Mouse (Mus musculus): ENCODE measurements around the gene Tmem256. TPM values are rescaled to one million over a fixed set of nuclear protein-coding genes. Genes with fewer than 3 reads are reported as not detected.
A peak's percentile ranks its signal among the peaks of the same experiment; 100 is the strongest.

Tmem256 gene
- polyA plus RNA-seq, 1 experiment from 2014 or later, result 333 TPM

GRCm38 (mm10) chr11:69818871-69819270, 19.4 kb upstream of the Tmem256 start:
- Histone ChIP-seq H3K9ac (replicated peaks) (no peak overlapping the region), H3K4me1 (no peaks in the 10 kb centered on the region), H3K4me2 (replicated peaks) (no peak overlapping the region), H3K27me3 (no peaks in the 10 kb centered on the region), H3K4me3 (no peak overlapping the region), H3K9me3 (no peaks in the 10 kb centered on the region), H3K36me3 (no peaks in the 10 kb centered on the region; the same call in 1 of the 2 replicates), H3K27ac (replicated peaks) (no peak overlapping the region)
- 93% methylated on average over 8 of the region's 8 CpGs for WGBS
- no peak for ATAC-seq (replicated peaks)

GRCm38 (mm10) chr11:69822080-69822479, 16.2 kb upstream of the Tmem256 start, which contains the start of gene Spem1:
Gene Spem1, minus strand, starts transcription at chr11:69822180.
- Histone ChIP-seq H3K36me3 (peaks cover 29% of the 10 kb centered on the region), H3K4me2 (replicated peaks) (no peak within 1 kb of the TSS), H3K9me3 (no peaks in the 10 kb centered on the region), H3K27me3 (no peaks in the 10 kb centered on the region), H3K27ac (replicated peaks) (no peak within 1 kb of the TSS), H3K9ac (replicated peaks) (no peak within 1 kb of the TSS), H3K4me3 (no peak within 1 kb of the TSS), H3K4me1 (no peaks in the 10 kb centered on the region)
- 86% methylated on average over 3 of the region's 3 CpGs for WGBS
- no peak for ATAC-seq (replicated peaks)

DNA sequence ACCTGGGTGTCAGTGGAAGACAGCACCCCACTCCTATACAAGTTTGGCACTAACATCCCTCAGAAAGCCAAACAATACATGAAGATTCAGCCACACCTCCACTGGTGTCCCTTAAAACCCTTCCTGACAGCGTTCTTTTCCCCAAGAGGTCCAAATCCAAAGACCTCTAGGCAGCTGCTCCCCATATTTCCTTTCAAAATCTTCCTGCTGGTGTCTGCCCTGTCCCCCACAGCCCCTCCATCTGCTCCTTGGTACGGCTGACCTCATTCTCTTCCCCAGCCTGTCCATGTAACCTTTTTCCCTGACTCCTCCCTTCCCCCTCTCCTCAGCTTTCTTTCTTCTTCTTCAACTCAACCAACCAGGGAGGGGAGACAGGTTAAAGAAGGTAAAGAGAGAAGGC, 14.9 kb upstream of the Tmem256 start:
- Histone ChIP-seq H3K4me3 (no peak overlapping the region), H3K27me3 (no peaks in the 10 kb centered on the region), H3K9ac (replicated peaks) (no peak overlapping the region), H3K4me2 (replicated peaks) (no peak overlapping the region), H3K9me3 (no peaks in the 10 kb centered on the region), H3K27ac (replicated peaks) (no peak overlapping the region), H3K36me3 (peaks cover 42% of the 10 kb centered on the region), H3K4me1 (no peaks in the 10 kb centered on the region)
- ATAC-seq (replicated peaks), result no peak
- WGBS, result 78% methylated on average over 2 of the region's 2 CpGs

DNA sequence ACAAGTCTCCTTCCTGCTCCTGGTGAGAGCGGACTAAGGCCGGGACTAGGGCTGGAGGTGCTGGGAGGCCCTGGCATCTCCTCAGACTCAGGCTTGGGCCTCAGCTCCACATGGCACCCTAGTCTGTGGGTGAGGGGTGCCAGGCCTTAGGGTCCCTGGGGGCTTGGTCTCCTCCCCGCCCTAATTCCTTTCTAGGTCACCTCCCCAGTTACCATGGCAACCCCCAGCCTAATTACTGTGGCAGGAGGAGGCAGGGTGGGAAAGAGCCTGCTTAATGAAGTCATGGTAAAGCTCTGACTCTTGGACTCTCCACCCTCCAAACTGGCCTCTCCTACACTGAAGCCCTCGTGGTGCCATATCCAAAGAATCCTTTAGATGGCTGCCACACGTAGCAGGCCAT, 9.5 kb upstream of the Tmem256 start:
- no peak for ATAC-seq (replicated peaks)
- H3K36me3 ChIP-seq, result peaks cover 68% of the 10 kb centered on the region
- H3K4me2 ChIP-seq (replicated peaks), result no peak overlapping the region
- no peaks in the 10 kb centered on the region for H3K9me3 ChIP-seq
- H3K27me3 ChIP-seq, result no peaks in the 10 kb centered on the region
- H3K27ac ChIP-seq (replicated peaks), result no peak overlapping the region
- WGBS, result 58% methylated on average over 5 of the region's 5 CpGs
- H3K4me3 ChIP-seq, result no peak overlapping the region
- peaks cover 15% of the 10 kb centered on the region for H3K4me1 ChIP-seq
- no peak overlapping the region for H3K9ac ChIP-seq (replicated peaks)

DNA sequence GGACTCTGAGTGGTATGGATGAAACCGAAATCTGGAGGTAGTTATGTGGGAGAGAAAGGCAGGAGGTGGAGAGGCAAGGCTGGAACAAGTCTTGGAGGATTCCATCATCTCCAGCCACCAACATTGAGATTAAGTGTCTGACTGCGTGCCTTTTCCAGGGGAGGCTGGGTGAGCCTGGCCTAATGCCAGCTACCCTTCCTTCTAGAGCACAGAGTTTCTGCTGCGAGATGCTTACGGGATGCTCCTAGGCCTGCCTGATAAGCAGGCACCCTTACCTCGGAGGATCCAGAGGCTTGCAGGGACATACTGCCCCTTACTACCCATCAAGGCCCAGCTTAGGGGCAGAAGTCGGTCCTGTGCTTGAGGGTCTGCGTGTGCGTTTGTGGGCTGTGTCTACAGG, 4.8 kb upstream of the Tmem256 start:
- WGBS, result 47% methylated on average over 8 of the region's 8 CpGs
- Histone ChIP-seq H3K27me3 (no peaks in the 10 kb centered on the region), H3K4me1 (peaks cover 42% of the 10 kb centered on the region), H3K27ac (replicated peaks) (peak overlapping the region; percentile 58), H3K36me3 (peaks cover 25% of the 10 kb centered on the region), H3K4me3 (peak overlapping the region; percentile 95), H3K4me2 (replicated peaks) (peak overlapping the region; percentile 96), H3K9me3 (no peaks in the 10 kb centered on the region), H3K9ac (replicated peaks) (peak overlapping the region; percentile 94)
- ATAC-seq (replicated peaks), result no peak

GRCm38 (mm10) chr11:69834001-69834549, 4.2 kb upstream of the Tmem256 start:
- H3K27ac ChIP-seq (replicated peaks), result peak overlapping the region; percentile 58
- no peak for ATAC-seq (replicated peaks)
- H3K4me3 ChIP-seq, result peak overlapping the region; percentile 95
- H3K27me3 ChIP-seq, result no peaks in the 10 kb centered on the region
- H3K4me2 ChIP-seq (replicated peaks), result peak overlapping the region; percentile 96
- H3K9me3 ChIP-seq, result no peaks in the 10 kb centered on the region
- H3K36me3 ChIP-seq, result peaks cover 22% of the 10 kb centered on the region
- peak overlapping the region; percentile 94 for H3K9ac ChIP-seq (replicated peaks)
- 4% methylated on average over 45 of the region's 48 CpGs for WGBS
- H3K4me1 ChIP-seq, result peaks cover 46% of the 10 kb centered on the region

GRCm38 (mm10) chr11:69835326-69835965, 2.9 kb upstream of the Tmem256 start:
- Histone ChIP-seq H3K27ac (replicated peaks) (peak overlapping the region; percentile 58), H3K4me3 (peak overlapping the region; percentile 95), H3K4me1 (peaks cover 52% of the 10 kb centered on the region), H3K9me3 (no peaks in the 10 kb centered on the region), H3K4me2 (replicated peaks) (peak overlapping the region; percentile 96), H3K36me3 (peaks cover 19% of the 10 kb centered on the region), H3K27me3 (no peaks in the 10 kb centered on the region), H3K9ac (replicated peaks) (peak overlapping the region; percentile 94)
- ATAC-seq (replicated peaks), result no peak
- WGBS, result 2% methylated on average over 9 of the region's 9 CpGs

- peak overlapping the region; percentile 98 for H3K27ac ChIP-seq (replicated peaks)
- no peak for ATAC-seq (replicated peaks)
- H3K4me1 ChIP-seq, result peaks cover 52% of the 10 kb centered on the region
- peak overlapping the region; percentile 94 for H3K9ac ChIP-seq (replicated peaks)
- H3K4me3 ChIP-seq, result peak overlapping the region; percentile 95
- WGBS, result 3% methylated on average over 4 of the region's 4 CpGs
- no peaks in the 10 kb centered on the region for H3K27me3 ChIP-seq
- peaks cover 19% of the 10 kb centered on the region for H3K36me3 ChIP-seq
- H3K4me2 ChIP-seq (replicated peaks), result peak overlapping the region; percentile 96
- no peaks in the 10 kb centered on the region for H3K9me3 ChIP-seq
Observed at GRCm38 (mm10) chr11:69835966-69836335, 2.4 kb upstream of the Tmem256 start.

- Histone ChIP-seq H3K27ac (replicated peaks) (peak overlapping the region; percentile 98), H3K4me1 (peaks cover 52% of the 10 kb centered on the region), H3K4me2 (replicated peaks) (peak overlapping the region; percentile 96), H3K36me3 (peaks cover 16% of the 10 kb centered on the region), H3K9ac (replicated peaks) (peak overlapping the region; percentile 94), H3K4me3 (peak overlapping the region; percentile 95), H3K9me3 (no peaks in the 10 kb centered on the region), H3K27me3 (no peaks in the 10 kb centered on the region)
- peak; percentile 12 for ATAC-seq (replicated peaks)
- under 1% methylated on average over 51 of the region's 52 CpGs for WGBS
Observed at GRCm38 (mm10) chr11:69836703-69837576, 1.4 kb upstream of the Tmem256 start.

DNA sequence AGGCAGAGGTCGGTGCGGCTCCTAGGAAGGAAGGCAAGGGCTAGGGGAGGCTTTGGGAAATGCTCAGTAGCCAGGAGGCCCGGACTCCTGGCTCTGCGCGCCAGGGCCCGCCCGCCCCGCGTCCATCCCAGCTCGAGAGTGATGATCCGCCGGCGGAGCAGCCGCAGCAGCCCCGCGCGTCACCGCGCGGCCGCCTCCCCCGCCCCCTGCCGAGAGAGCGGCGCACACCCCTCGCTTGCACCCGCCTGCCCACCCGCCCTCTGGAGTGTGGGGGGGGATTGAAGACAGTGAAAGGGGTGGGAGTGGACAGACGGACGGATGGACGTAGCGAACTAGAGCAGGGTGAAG, 736 bp upstream of the Tmem256 start, which contains the start of gene Nlgn2:
Gene Nlgn2, minus strand, starts transcription at position 181 of the 348 bp plus-strand sequence.
- no peaks in the 10 kb centered on the region for H3K27me3 ChIP-seq

GRCm38 (mm10) chr11:69838714-69839104, 395 bp downstream of the Tmem256 start:
- peak; percentile 20 for ATAC-seq (replicated peaks)
- WGBS, result under 1% methylated on average over 7 of the region's 7 CpGs
- H3K9me3 ChIP-seq, result no peaks in the 10 kb centered on the region
- peak overlapping the region; percentile 59 for H3K9ac ChIP-seq (replicated peaks)
- no peaks in the 10 kb centered on the region for H3K27me3 ChIP-seq
- peaks cover 39% of the 10 kb centered on the region for H3K4me1 ChIP-seq
- H3K36me3 ChIP-seq, result no peaks in the 10 kb centered on the region
- peak overlapping the region; percentile 98 for H3K27ac ChIP-seq (replicated peaks)
- H3K4me2 ChIP-seq (replicated peaks), result peak overlapping the region; percentile 96
- peak overlapping the region; percentile 95 for H3K4me3 ChIP-seq

More for the DNA sequence above, 736 bp upstream of the Tmem256 start, which contains the start of gene Nlgn2:
- ATAC-seq (replicated peaks), result peak; percentile 65
- peak within 1 kb of the TSS; percentile 98 for H3K27ac ChIP-seq (replicated peaks)
- H3K4me2 ChIP-seq (replicated peaks), result peak within 1 kb of the TSS; percentile 96
- H3K9ac ChIP-seq (replicated peaks), result peak within 1 kb of the TSS; percentile 94
- peaks cover 50% of the 10 kb centered on the region for H3K4me1 ChIP-seq
- peaks cover 10% of the 10 kb centered on the region for H3K36me3 ChIP-seq
- H3K4me3 ChIP-seq, result peak within 1 kb of the TSS; percentile 95
- no peaks in the 10 kb centered on the region for H3K9me3 ChIP-seq
- WGBS, result under 1% methylated on average over 32 of the region's 32 CpGs

- H3K27me3 ChIP-seq, result no peaks in the 10 kb centered on the region
- under 1% methylated on average over 33 of the region's 38 CpGs for WGBS
- ATAC-seq (replicated peaks), result peak; percentile 90
Observed at GRCm38 (mm10) chr11:69846198-69846680, 7.9 kb downstream of the Tmem256 start, which contains the start of gene Plscr3. Gene Plscr3, plus strand, starts transcription at chr11:69846376.

More at GRCm38 (mm10) chr11:69846198-69846680, 7.9 kb downstream of the Tmem256 start, which contains the start of gene Plscr3:
- Histone ChIP-seq H3K4me1 (peaks cover 31% of the 10 kb centered on the region), H3K36me3 (peaks cover 29% of the 10 kb centered on the region), H3K27ac (replicated peaks) (peak within 1 kb of the TSS; percentile 97), H3K4me2 (replicated peaks) (peak within 1 kb of the TSS; percentile 86), H3K4me3 (peak within 1 kb of the TSS; percentile 58), H3K9ac (replicated peaks) (peak within 1 kb of the TSS; percentile 66), H3K9me3 (no peaks in the 10 kb centered on the region)
